Mouse (Mus musculus) liver, postnatal 0 days (tissue): ENCODE data around the gene Wdr93.

Source experiments
- CTCF ChIP-seq: sonication (generic); IDR thresholded peaks from 2 replicates; pipeline ENCODE4 v1.5.1; 2016; ENCODE audit warnings: antibody characterized with exemption, low read depth
- EP300 ChIP-seq: IDR thresholded peaks from 2 replicates; pipeline ENCODE4 v1.6.1; 2016; ENCODE audit warnings: antibody characterized with exemption, low read depth, mild to moderate bottlenecking

DNA sequence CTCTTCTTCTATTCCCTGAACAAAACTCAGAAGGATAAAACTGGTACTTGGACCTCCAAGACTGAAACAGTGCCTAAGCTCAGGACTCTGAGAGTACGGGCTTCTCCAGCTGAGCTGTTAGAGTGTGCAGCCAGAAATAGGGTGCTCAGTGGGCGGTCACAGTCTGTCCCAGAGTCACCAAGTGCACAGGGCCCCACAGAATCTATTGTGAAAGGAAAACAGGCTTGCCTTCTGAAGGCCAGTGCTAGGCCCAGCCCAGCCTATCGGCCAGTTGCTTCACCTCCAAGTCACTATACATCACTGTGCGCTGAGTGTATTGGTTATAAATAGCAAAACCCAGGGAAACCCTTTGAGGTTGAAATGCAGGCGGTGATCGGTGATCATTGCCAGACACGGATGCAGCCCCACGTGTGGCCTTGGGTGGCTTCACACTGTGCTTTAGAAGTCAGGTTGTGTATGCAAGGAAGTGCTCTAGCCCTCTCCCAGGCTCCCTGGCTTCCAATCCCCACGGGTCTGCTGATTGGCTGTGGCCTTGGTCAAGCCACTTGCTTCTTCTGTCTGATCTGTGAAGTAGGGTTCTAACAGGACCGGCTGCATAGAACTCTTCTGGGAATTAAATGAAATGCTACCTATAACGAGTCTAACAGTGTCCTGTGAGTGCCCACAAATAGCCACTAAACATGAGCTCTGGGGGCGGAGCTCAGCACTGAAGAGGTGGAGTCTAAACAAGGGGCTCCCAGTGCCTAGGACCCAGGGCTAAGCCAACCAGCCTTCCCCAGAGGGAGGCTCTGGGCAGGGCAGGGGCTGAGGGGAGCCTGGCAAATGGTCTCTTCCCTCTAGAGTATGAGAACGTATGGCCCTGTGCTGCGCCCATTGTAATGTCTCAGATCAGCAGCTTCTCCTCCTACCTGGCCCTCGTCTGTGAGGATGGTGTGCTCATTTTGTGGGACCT is 28.9 kb downstream of the Wdr93 start:
- no peak for TF ChIP-seq CTCF
- TF ChIP-seq EP300 = no peak
